Mouse (Mus musculus) telencephalon, adult 2 months (tissue): ENCODE measurements at regions not wholly inside any gene's neighbourhood (a gene's known extent, or its start where the extent isn't known, plus 50 kb on each side); places are given as distances from the start of the nearest gene placed in this dataset.

Experiments used
- DNase-seq: peaks from one replicate; pipeline ENCODE4 v3.0.0-alpha.2; 2011; ENCODE audit warnings: low read depth, low spot score

DNA sequence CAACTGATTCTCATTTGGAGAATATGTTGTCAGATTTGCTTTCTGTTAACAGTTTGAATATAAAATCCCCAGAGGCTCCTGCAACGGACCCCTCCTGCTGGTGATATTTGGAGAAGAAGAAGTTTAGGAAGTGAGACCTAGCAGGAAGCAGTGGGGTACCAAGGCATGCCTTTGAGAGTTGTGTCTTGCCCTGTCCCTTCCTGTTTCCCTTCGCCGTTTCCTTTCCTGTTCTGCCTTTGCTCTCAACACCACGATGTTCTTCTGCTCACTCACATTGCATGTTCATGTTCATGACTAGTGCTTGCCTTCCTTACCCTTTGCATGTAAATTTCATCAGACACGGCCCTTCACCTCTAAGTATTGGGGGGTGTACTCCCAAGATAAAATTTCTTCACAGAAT is 254.0 kb downstream of the Tle4 start:
- DNase-seq, result no peak

DNA sequence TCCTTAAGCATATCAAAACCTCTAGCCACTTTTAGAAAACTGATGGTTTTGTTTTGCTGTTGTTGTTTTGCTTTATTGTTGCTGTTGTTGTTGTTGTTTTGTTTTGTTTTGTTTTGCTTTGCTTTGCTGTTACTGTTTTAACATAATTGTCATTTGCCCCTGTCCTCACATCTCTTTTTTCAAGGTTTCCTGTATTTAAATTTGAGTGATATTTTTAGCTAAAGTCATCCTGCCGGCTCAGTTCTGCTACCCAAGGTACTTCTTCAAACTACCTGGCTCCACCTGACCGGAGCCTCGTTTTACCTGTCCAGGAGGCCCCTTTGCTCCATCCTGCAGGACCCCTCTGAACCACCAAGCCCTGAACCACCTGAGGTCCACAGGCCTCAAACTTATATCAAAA is 253.4 kb downstream of the Tle4 start:
- DNase-seq, result no peak

DNA sequence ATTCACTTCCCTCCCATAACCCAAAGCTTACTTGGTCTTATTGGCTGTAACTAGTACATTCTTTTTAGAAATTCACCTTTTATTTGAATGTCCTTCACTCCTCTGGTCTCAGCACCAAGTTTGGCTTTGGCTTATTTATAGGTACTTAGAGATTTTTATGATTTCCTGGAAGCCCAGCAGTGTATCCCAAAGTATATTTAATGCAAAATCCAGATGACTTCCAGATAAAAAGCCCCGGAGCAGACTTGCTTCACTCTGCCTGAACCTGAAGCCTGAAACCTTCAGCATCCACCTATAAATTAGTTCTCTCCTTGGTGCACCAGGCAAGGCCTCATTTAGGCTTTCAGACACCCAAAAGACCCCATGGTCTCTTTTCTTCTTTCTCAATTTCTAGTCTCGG is 250.8 kb downstream of the Tle4 start:
- no peak for DNase-seq

DNA sequence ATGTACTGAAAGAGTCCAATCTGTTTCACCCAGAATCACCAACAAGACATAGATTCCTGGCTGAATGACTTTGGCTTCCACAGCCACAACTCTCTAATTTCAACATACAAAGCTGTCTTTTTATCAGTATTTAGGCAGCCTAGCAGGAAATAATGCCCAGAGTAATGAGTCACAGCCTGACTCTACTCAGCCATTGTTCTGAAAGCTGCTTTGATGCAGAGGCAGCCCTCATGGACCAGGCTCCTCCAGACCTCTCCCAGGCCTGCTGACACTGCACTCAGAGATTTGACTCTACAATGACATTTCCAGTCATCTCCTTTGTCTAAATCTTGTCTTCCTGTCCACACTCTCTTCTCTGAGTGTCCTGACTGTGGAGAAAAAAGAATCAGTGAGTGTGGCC is 250.4 kb downstream of the Tle4 start:
- DNase-seq, result no peak

DNA sequence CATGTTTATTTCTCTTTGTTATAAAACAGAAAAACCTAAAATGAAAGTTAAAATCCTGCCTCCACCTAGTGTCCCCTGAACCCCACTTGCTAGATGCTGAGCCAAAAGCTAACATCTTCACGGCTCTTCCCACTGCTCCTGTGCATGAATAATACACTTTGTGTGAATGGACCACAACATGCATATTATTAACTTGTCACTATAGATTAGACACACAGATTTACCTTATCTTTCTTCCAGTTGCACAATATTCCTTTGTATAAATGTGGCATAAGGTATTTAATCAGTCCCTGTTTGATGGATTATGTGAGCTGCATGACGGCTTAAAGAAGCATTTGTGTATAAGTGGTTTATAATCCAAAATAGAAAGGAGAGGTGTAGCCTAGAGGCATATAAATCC is 248.1 kb downstream of the Tle4 start:
- no peak for DNase-seq

DNA sequence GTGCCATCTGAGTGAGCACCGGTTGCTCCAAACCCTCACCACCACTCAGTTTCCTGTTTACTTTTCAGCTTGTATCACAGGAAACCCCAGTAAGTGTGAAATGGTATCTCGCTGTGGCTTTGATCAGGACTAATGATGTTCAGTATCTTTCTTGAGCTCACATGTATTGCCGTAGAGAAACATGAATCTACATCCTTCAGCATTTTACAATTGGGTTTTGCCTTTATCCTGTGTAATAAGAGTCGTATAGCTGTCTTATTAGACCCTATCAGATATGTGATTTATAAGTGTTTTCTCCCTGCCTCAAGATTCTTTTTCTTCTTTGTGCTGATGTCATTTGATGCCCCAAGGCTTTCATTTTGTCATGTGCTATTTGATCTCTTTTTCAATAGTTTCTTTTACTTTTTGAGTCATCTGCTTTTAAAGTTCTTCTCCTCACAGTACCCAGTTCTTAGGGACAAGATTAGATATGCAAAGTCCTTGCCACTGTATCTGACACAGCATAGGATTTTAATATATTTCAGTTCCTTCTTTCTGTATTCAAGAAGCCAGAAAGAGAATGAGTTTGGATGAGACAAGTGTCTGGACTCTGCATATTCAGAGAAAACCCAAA is 246.0 kb downstream of the Tle4 start:
- no peak for DNase-seq

DNA sequence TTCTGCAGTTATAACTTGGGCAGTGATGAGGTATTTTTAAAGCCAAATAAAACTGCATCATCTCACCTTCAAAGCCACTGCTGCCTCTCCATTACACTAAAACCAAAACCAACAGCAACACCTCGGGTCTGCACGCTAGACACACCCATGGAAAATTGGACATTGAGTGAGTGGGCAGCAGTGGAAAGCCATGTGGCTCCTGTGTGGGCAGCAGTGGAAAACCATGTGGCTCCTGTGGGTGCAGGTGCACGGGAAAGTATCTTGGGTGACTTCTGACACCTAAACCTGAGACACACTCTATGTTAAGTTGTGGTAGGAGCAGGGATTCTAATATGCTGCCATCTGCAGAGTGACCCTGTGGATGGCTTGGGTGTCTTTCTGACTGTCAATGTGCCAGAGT is 245.3 kb downstream of the Tle4 start:
- DNase-seq, result no peak

DNA sequence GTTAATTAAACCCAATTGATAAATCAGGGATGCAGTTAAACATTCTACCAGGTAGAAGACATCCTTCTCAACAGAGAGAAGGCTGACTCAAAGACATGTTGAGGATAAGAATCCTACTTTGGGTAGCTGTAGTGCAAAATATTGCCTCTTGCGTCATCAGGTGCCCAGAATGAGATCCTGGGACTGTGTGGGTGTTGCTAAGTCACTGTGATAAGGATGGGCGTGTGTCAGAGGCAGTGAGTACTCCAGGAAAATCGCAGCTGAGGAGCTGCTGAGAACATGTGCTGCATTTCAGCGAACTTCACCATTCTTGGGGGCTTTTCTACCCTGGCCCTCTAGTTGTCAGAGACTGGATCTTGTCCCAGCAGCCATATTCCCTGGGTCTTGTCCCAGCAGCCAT is 244.7 kb downstream of the Tle4 start:
- DNase-seq, result no peak

DNA sequence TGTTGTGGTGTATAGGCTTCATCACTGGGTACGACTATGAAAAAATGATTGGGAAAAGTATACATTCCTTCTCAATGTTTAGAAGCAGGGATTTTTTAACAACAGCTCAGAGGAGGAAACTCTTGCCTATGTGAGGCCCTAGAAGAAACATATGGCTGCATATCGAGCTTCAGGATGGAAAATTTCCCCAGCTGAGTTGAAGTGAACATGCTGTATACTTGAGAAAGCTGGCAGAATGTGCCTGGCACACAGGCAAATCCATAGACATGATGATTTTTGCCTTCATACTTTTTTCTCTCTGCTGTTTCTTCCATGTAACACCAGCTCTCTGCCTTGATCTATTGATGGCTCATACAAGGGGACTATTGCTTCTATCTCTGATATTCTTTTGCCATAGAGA is 242.7 kb downstream of the Tle4 start:
- no peak for DNase-seq

DNA sequence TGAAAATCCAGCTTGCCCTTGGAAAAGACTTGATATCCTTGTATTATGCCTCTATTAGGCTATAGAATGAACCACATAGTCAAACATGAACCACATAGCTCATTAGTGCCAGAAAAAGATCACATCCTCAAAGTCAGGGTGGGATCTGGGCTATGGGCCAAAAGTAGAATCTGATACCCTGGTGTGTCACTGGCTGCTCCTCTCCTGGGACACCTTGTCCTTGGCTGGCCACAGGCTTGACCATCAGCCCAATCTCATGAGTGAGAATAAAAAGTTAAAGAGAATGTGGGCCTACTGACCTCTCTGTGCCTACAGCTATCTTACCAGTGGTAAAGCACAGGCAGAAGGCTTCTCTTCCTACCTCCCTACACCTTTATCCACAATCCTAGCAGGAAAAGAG is 241.9 kb downstream of the Tle4 start:
- no peak for DNase-seq

DNA sequence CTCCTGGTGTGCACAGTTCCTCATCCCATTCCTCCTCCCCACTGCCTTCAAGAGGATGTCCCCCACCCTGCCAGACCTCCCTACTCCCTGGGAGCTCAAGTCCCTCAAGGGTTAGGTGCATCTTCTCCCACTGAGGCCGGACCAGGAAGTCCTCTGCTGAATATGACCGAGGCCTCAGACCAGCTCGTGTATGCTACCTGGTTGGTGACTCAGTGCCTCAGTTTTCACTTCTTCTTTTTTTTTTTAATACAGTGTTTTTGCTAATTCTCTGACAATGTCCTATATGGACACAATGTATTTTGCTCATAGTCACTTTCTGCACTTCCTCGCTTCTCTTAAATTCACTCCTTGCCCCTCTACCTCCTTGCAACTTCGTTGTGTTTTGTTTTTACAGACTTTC is 237.2 kb downstream of the Tle4 start:
- DNase-seq, result no peak

DNA sequence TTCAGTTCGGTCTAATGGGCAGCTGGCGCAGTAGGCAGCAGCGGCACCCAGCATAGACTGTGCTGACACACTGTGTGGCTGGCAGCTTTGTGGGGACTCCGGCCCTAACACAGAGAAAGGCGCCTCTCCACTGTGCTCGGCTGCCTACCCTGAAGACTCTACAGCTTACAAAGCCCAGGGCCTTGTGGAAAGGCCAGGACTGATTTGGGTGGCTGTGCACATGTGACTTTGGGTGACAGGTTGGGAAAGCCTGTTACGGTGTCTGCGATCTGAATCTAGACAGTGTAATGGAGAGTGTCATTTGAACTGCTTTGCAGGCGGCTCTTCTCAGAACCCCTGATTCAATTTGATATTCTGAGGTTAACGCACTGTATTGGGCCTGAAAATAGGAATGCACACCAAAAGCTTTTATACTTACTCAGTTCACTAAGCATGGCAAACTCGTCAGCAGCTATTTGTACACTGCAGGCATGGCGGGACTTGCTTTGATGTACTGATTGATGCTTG is 228.7 kb downstream of the Tle4 start:
- no peak for DNase-seq

DNA sequence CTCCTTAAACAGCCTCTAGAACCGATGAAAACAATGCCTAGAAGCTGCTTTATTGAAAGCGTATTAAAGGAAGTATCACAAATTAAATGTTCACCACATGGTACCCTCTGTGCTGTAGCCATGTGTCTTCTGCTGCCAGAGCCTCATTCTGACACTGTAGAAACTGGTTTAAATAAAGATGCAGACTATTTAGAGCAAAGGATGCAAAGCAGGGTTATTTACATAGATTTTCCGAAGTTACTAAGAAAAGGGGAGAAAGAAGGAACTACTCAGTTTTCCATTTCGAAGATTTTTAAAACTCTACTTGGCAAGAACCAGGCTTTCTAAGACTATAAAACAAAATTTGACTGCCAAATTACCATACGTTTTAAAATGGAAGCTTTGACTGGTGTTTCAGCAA is 226.5 kb downstream of the Tle4 start:
- DNase-seq, result no peak

DNA sequence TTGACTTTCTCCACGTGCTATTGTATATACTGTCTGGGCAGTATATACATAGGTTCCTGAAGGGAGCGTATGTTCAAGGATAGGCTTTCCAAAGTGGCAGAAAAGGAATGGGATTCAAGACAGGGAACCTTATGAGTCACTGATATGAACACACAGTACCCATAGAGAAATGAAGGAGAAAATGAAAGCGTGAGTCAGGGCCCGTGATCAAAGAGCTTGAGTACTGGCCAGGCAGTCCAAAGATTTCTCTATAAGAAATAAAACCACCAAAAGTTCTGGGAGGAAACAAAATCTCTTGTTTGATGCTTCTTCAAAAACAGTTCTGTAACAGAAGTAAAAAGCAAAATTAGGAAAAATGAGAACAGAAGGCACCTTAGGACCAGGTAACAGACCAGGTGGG is 223.9 kb downstream of the Tle4 start:
- DNase-seq, result no peak

DNA sequence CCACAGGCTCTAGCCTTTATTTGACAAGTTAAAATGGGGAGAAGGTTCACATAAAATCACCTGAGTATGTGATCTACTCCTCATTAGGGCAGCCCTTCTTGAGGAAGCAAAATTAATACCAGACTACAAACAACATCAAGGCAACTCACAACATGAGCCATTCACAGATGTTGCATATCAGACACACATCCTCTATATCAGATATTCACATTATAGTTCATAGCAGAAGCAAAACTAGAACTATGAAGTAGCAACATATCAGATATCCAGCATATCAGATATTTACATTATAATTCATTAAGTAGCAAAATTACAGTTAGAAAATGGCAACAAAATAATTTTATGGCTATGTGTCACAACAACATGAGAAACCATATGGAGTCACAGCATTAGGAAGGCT is 217.0 kb downstream of the Tle4 start:
- no peak for DNase-seq

DNA sequence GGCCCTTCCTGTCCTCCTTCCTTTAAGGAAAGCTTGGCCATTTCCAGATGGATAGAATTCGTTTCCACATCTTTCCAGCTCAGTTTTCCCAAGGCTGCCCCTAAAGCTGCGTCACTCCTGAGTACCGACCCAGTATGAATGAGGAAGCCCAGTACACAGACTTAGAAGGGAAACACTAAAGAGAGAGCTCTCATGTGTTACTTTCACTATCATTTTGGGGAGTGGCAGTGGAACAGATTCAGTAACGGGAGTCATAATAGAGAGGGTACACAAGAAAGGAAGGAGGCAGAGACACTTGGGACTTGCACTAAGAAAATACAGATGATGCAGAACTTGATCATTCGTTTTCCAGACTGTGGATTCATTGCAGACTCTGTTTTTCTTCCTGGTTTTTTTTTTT is 210.1 kb downstream of the Tle4 start:
- DNase-seq, result no peak

DNA sequence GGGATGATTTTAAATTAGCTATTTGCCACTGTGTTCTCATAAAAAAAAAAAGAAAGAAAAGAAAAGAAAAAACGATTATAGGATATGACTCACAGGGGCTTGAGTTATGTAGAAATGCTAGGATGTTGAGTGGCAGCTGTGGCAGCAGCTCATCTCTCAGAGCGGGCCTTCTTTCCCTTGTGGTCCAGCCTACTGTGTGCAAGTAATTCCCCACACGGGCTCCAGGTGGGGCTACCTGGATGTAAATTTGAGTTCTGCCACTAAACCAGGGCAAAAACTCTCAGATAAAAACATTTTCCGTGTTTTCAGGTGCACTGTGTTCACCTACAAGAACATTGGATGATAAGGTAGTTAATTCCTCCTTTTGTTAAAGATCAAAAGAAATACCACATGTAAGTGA is 209.3 kb downstream of the Tle4 start:
- DNase-seq, result no peak

DNA sequence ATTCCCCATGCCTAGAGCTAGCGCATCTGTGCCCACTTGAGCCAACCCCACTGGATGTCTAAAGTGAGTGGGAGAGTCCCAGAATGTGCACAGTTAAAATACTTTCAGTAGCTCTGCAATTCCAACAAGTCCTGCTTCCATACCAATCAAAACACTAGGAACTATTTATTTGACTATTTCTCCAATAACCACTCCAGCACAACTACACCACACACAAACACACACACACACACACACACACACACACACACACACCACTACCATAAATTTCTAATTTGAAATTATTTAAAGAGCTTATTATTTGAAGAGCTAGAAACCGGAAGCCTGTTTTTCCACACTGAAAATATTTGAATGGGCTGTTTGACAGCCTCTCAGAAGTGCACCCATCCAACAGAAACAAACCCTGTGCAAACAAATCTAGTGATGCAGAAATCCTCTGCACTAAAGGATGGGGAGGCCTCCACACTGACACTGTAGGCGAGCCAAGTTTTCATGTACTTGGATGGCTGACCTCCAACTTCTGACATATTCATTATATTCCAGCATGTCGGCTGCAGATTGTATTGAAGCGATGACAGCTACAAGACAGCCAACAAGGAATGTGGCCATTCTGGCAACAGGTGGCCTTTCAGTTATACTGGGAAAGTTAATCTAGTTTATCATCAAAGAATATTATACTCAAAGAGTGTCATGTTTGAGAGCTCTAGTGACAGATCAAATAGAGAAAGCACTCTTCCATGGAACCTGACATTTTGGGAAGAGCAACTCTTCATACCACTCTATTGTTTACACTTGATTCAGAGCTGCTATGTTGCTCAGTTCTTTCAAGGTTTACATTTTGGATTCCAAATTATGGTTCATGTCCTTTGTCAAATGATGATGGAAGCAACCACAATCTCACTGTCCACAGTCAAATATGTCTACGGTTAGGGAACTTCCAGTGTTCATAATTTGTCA is 207.7 kb downstream of the Tle4 start:
- no peak for DNase-seq

DNA sequence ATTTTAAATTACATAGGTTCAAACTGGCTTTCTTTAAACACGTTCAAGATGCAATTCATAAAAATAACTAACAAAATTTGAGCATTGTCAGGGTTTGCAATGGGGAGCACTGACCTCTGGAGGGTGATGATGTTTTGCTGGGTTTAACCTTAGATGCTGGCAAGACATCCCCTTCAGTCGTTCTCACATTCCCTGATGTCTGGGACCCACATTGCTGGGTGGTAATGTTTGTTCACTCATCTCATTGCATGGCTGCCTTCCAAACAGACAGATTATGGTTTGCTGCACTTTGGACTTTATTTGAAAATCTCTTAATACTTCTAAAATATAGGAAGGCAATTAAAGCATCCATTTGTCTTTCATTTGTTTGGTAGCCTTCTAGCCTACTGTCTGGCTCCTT is 206.9 kb downstream of the Tle4 start:
- DNase-seq, result no peak
